Mouse (Mus musculus): ENCODE data around the gene Pla1a. TPM values are rescaled to one million over a fixed set of nuclear protein-coding genes. Genes with fewer than 3 reads are reported as not detected.

Gene Pla1a
- 7.0 and 7.5 TPM in 2 replicates for polyA plus RNA-seq (2015; fragmentation: Nextera tagmentation; extraction: Ambion mirVana)

GRCm38 (mm10) chr16:38432498-38433425 is at the start of gene Pla1a:
Gene Pla1a (minus strand): TSS chr16:38433145.

GRCm38 (mm10) chr16:38455511-38456418 is 22.8 kb upstream of the Pla1a start, which contains the start of gene Cd80:
Gene Cd80 (plus strand): TSS chr16:38455561.

GRCm38 (mm10) chr16:38452442-38453202 is 19.7 kb upstream of the Pla1a start, which contains the start of gene Adprh:
Gene Adprh (minus strand): TSS chr16:38452703.

GRCm38 (mm10) chr16:38361933-38362332 is 71.0 kb downstream of the Pla1a start, which contains the start of gene Popdc2:
Gene Popdc2 (plus strand): TSS chr16:38362209.

GRCm38 (mm10) chr16:38346529-38347325 is 86.2 kb downstream of the Pla1a start, which contains the start of the genes Cox17 and Gm21987:
Gene Cox17 (plus strand): TSS chr16:38346991.
Gene Gm21987 (plus strand): TSS chr16:38347040.

Other genes with a start within 250 kb of the Pla1a start
- gene Nr1i2, start 138.3 kb downstream of the Pla1a start, polyA plus RNA-seq (2015; fragmentation: Nextera tagmentation; extraction: Ambion mirVana) = not detected in 2 replicates
- not detected in 2 replicates for gene Maats1, start 91.0 kb downstream of the Pla1a start, polyA plus RNA-seq (2015; fragmentation: Nextera tagmentation; extraction: Ambion mirVana)
- gene Cox17, start 86.2 kb downstream of the Pla1a start, polyA plus RNA-seq (2015; fragmentation: Nextera tagmentation; extraction: Ambion mirVana) = 218 and 233 TPM in 2 replicates
- 2.8 and 4.1 TPM in 2 replicates for gene Gm21987, start 86.1 kb downstream of the Pla1a start, polyA plus RNA-seq (2015; fragmentation: Nextera tagmentation; extraction: Ambion mirVana)
- gene Popdc2, start 70.9 kb downstream of the Pla1a start, polyA plus RNA-seq (2015; fragmentation: Nextera tagmentation; extraction: Ambion mirVana) = 485 and 550 TPM in 2 replicates
- gene Adprh, start 19.6 kb upstream of the Pla1a start, polyA plus RNA-seq (2015; fragmentation: Nextera tagmentation; extraction: Ambion mirVana) = 85.6 and 86.3 TPM in 2 replicates
- gene Cd80, start 22.4 kb upstream of the Pla1a start, polyA plus RNA-seq (2015; fragmentation: Nextera tagmentation; extraction: Ambion mirVana) = 0.46 and 0.67 TPM in 2 replicates
- gene Timmdc1, start 89.5 kb upstream of the Pla1a start, polyA plus RNA-seq (2015; fragmentation: Nextera tagmentation; extraction: Ambion mirVana) = 21.2 and 22.7 TPM in 2 replicates
- 21.2 and 24.0 TPM in 2 replicates for gene Poglut1, start 117.1 kb upstream of the Pla1a start, polyA plus RNA-seq (2015; fragmentation: Nextera tagmentation; extraction: Ambion mirVana)
- 46.5 and 51.7 TPM in 2 replicates for gene Tmem39a, start 125.6 kb upstream of the Pla1a start, polyA plus RNA-seq (2015; fragmentation: Nextera tagmentation; extraction: Ambion mirVana)

Measured in urinary bladder, postnatal 0 days (tissue).